Mouse (Mus musculus) embryonic stem cell, embryonic (primary cell): ENCODE data around the gene Apex1.

Source experiments
- CTCF ChIA-PET, 4 experiments: fragments of 300-600 bp in 2 of 4; fragments of 350-600 bp in 2 of 4; sonication (Branson Sonifier 250); formaldehyde crosslinking; loops; one replicate each; lab custom pipeline; 2022; ENCODE audit warnings: inconsistent platforms in 2 of 4; lab: Charles Lee
- POLR2A ChIA-PET, 4 experiments: fragments of 300-600 bp in 2 of 4; fragments of 350-600 bp in 2 of 4; sonication (Branson Sonifier 250); formaldehyde crosslinking; loops; one replicate each; lab custom pipeline; 2022; ENCODE audit warnings: antibody characterized with exemption in 4 of 4, inconsistent platforms in 1 of 4; lab: Charles Lee

Gene Apex1

DNA sequence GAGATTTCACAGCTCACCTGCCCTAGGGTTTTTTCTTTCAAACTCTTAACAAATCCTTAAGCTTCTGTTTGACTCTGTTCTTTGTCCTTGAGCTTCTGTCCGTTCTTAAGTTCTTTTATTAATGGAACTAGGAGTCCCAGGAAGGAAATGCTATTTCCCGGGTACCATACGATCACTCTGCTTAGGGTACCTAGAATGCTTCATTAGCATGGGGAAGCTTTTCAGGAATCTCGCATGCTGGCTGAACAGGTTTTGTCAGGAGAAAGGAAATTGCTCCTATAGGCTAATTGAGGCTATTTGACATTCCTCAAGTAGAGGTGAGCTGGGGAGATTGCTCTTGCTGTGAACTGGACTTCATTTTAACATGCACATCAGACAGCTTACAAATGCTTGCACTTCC lies 48.9 kb downstream of the Apex1 start:
- POLR2A ChIA-PET, result interaction anchor here (0.6 to 1.4 kb wide), 11 partner anchors 13 to 92 kb away, joined by 3 to 5 read pairs (median 3); partner anchors contain the start of genes Apex1 (in 1 of the 4), Gm49342 (in 1 of the 4), Osgep (in 1 of the 4) and Pip4p1 (in 1 of the 4)
- CTCF ChIA-PET, result interaction anchor here in 1 of 4 experiments (0.6 to 1.2 kb wide), 2 partner anchors 53 to 118 kb away, joined by 3 to 4 read pairs; no protein-coding TSS in a partner anchor

DNA sequence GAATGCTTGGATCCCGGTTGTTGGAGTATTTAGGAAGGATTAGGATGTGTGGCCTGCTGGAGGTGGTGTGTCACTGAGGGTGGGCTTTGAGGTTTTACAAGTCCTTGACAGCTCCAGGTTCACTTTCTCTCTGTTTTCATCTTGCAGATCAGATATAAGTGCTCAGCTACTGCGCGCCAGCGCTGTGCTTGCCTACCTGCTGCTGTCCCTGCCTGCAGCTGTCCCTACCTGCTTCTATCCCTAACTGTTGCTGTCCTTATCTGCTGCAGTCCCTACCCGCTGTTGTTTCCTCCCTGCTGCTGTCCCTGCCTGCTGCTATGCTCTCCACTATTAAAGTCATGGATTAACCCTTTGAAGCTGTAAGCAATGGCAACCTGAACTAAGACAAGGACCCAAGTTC lies 50.2 kb downstream of the Apex1 start:
- ChIA-PET POLR2A (interaction anchor here in 1 of 4 experiments (1.4 kb wide), 1 partner anchor 50 kb away, joined by 3 read pairs; the partner anchor contains the start of genes Apex1 and Osgep), CTCF (no interaction called here)

DNA sequence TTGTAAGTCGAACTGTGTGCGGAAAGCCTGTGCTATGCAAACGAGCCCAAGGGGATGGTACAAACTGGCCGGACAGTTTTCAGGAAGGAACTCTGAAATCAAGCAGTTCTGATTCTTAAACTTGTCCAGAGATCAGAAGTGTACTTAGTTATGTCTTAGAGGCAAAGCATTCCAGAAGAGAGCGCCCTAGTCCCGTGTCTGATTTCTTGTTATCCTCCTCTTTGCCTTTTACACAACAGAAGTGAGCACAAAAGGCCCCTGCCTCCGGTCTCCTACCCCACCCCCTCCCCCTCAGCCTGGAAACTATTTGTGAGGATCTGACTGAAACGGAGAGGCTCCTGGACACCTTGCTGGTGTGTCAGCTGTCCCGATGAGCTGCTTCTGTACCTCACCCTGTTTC lies 51.9 kb downstream of the Apex1 start:
- ChIA-PET CTCF (interaction anchor here in 2 of 4 experiments (0.7 to 1.5 kb wide), 2 partner anchors 51 to 67 kb away, joined by 3 to 9 read pairs; no protein-coding TSS in a partner anchor), POLR2A (interaction anchor here in 2 of 4 experiments (0.6 to 1.8 kb wide), 5 partner anchors 13 to 169 kb away, joined by 3 to 6 read pairs (median 4); partner anchors contain the start of genes Ccnb1ip1 (in 1 of the 2), Parp2 (in 1 of the 2), Pip4p1 (in 1 of the 2) and Pnp (in 1 of the 2))
